Mouse (Mus musculus): ENCODE measurements around the gene 5031439G07Rik. TPM values are rescaled to one million over a fixed set of nuclear protein-coding genes. Genes with fewer than 3 reads are reported as not detected.

Gene 5031439G07Rik
- total and polyA plus RNA-seq, 3 experiments = 19.6 to 61.0 TPM; not detected in 1

- no peaks in the 10 kb centered on the region; a peak in 1 of 4 replicates for H3K27me3 ChIP-seq (ENCODE audit: control insufficient read depth in 1 of 2, insufficient read depth in 2 of 2, low read length in 2 of 2)
- H3K4me1 ChIP-seq (ENCODE audit: control insufficient read depth in 1 of 2, insufficient read depth in 2 of 2, low read length in 2 of 2) = no peaks in the 10 kb centered on the region
- H3K9ac ChIP-seq (ENCODE audit: control insufficient read depth, low read depth, low read length, poor library complexity, severe bottlenecking) = no peak overlapping the region
- no peaks in the 10 kb centered on the region for H3K36me3 ChIP-seq (ENCODE audit: control insufficient read depth in 1 of 2, insufficient read depth in 2 of 2, low read length in 2 of 2)
- H3K9me3 ChIP-seq (replicated peaks; ENCODE audit: insufficient read depth, low read length) = no peaks in the 10 kb centered on the region
- H3K27ac ChIP-seq (ENCODE audit: control insufficient read depth, low read depth, low read length) = no peak overlapping the region
- no peak for DNase-seq (ENCODE audit: low read depth, low spot score)
- no peak overlapping the region for H3K4me3 ChIP-seq (ENCODE audit: control insufficient read depth in 1 of 2, insufficient read depth in 1 of 2, low read depth in 2 of 2, low read length in 2 of 2)
- TF ChIP-seq MAZ (IDR thresholded peaks at IDR 0.05; ENCODE audit: low read depth, low read length) = no peak
- H3K79me2 ChIP-seq (ENCODE audit: control insufficient read depth, insufficient read depth, low read length, poor library complexity) = no peaks in the 10 kb centered on the region
Measured at GRCm38 (mm10) chr15:85015771-85016170, 27.4 kb upstream of the 5031439G07Rik start.

DNA sequence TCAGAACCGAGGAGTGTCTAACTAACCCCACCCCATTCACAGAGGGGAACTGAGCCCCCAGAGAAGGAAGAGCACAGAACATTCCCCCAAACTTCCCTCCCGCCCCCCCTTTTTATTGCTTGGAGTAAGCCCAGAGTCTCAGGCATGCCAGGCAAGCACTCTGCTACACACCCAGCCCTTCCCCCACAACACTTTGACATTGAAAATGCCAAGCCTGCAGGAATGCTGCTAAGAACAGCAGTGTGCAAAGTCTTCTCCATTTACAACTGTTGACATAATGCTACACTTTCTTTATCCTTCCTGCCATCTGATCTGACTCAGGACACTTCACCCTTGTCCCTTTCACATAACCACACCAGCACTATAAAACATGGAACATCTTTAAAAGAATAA lies 24.3 kb upstream of the 5031439G07Rik start:
- H3K9me3 ChIP-seq (replicated peaks; ENCODE audit: insufficient read depth, low read length) = no peaks in the 10 kb centered on the region
- H3K36me3 ChIP-seq (ENCODE audit: control insufficient read depth in 1 of 2, insufficient read depth in 2 of 2, low read length in 2 of 2) = no peaks in the 10 kb centered on the region
- DNase-seq (ENCODE audit: low read depth, low spot score) = no peak
- TF ChIP-seq ZNF384 (IDR thresholded peaks at IDR 0.05; ENCODE audit: low read depth, low read length) (no peak), E2F4 (IDR thresholded peaks at IDR 0.05; ENCODE audit: borderline replicate concordance, low read depth, low read length) (no peak), NELFE (IDR thresholded peaks at IDR 0.05; ENCODE audit: low read depth, low read length) (no peak), ZC3H11A (IDR thresholded peaks at IDR 0.05; ENCODE audit: low read depth, low read length) (no peak), CHD1 (IDR thresholded peaks at IDR 0.05; ENCODE audit: low read depth, low read length) (no peak), POLR2AphosphoS2 (IDR thresholded peaks at IDR 0.05; ENCODE audit: low read length) (no peak), BHLHE40 (IDR thresholded peaks at IDR 0.05; ENCODE audit: borderline replicate concordance, low read depth, low read length) (no peak), MYC (IDR thresholded peaks at IDR 0.05; ENCODE audit: low read depth, low read length) (no peak), TBP (IDR thresholded peaks at IDR 0.05; ENCODE audit: low read depth, low read length) (no peak), UBTF (IDR thresholded peaks at IDR 0.05; ENCODE audit: borderline replicate concordance, insufficient read depth, low read depth, low read length) (no peak), ELF1 (IDR thresholded peaks at IDR 0.05; ENCODE audit: low read depth, low read length) (no peak), TCF12 (IDR thresholded peaks at IDR 0.05; ENCODE audit: low read depth, low read length) (no peak), SIN3A (IDR thresholded peaks at IDR 0.05; ENCODE audit: low read length) (no peak), ZMIZ1 (IDR thresholded peaks at IDR 0.05; ENCODE audit: low read depth, low read length) (no peak), MYB (IDR thresholded peaks at IDR 0.05; ENCODE audit: low read depth, low read length) (no peak)
- no peak overlapping the region for H3K4me3 ChIP-seq (ENCODE audit: control insufficient read depth in 1 of 2, insufficient read depth in 1 of 2, low read depth in 2 of 2, low read length in 2 of 2)
- H3K4me1 ChIP-seq (ENCODE audit: control insufficient read depth in 1 of 2, insufficient read depth in 2 of 2, low read length in 2 of 2) = no peaks in the 10 kb centered on the region
- H3K79me2 ChIP-seq (ENCODE audit: control insufficient read depth, insufficient read depth, low read length, poor library complexity) = no peaks in the 10 kb centered on the region
- H3K9ac ChIP-seq (ENCODE audit: control insufficient read depth, low read depth, low read length, poor library complexity, severe bottlenecking) = no peak overlapping the region
- no peaks in the 10 kb centered on the region; a peak in 1 of 4 replicates for H3K27me3 ChIP-seq (ENCODE audit: control insufficient read depth in 1 of 2, insufficient read depth in 2 of 2, low read length in 2 of 2)
- no peak overlapping the region for H3K27ac ChIP-seq (ENCODE audit: control insufficient read depth, low read depth, low read length)

Data from MEL (cell line).